Mouse (Mus musculus): ENCODE data around the gene Pla2g5.

DNA sequence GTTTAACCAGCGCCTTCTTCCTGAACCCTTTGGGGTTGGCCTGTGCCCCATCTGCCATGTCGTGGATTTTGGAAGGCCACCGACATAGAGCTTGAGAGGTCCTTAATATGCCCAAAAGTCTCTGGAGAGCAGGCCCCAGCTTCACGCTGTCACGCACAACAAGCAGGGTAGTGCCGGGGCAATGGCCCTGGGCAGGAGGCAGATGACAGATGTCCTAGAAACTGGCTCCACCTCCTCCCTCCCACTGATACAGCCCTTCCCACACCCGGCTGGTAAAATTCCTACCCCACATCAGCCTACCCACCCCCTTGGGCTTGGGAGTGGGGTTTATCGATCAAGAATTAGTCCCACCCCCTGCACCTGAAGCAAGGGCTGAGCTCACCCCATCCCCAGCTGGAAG lies 105.9 kb downstream of the Pla2g5 start, which contains the start of gene Pla2g2f:
- no peak for TF ChIP-seq CTCF (IDR thresholded peaks at IDR 0.05; ENCODE audit: control insufficient read depth, insufficient read depth, insufficient replicate concordance, low read depth, low read length)
- TF ChIP-seq POLR2A (IDR thresholded peaks at IDR 0.05; ENCODE audit: control insufficient read depth, low read depth, low read length): no peak
